Comparison of ENCODE assay signal across 1 mouse cellular context in the genomic region with DNA sequence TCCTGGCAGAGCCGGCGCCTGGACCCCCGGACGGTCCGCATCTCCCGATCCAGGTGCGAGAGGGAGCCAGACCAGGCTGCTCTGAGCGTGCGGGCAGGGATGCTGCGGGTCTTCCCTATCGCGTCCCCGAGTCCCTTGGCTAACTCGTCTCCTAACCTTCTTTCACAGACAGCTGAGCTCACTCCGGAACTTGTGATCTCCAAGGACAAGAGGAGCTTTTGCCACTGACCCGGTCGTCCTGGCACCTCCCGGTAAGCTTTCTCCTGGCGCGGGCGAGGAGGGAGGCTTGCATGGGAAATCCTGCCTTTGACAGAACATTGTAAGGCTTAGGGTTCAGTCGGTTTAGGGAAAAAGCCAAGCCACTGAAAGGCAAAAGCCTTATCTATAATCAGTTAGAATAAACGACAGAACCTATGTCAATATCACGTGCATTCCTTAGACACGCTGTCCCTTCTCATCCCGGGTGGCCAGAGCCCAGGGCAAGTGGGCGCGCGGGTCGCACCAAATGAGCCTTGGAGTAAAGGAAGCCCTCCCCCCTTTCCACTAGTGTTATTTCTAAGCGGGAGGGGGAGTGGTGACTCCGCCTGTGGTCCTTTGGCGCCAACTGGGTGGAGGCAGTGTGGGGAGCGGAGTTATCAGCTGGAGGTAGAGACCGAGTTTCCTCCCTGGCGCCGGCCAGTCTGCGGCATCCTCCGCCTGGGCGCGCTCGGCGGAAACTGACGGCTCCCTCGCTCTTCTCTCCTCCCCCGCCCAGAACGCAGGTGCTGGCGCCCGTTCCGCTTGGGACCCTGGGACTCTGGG.
TF ChIP-seq lines count a peak whose summit lies in the region.

No protein-coding gene starts in this region.

TF ChIP-seq in CH12.LX, 34 proteins besides CTCF, POLR2A, EP300 and RAD21 (continued from another document):
- TF ChIP-seq SIN3A (IDR thresholded peaks at IDR 0.05; ENCODE audit: low read length) (peak; percentile 49), ETS1 (conservative IDR thresholded peaks at IDR 0.05; ENCODE audit: low read depth, low read length) (peak; percentile 23; the same call in 1 of the 2 replicates), MXI1 (IDR thresholded peaks at IDR 0.05; ENCODE audit: low read depth, low read length) (no peak), ZMIZ1 (IDR thresholded peaks at IDR 0.05; ENCODE audit: low read depth, low read length) (no peak), CHD2 (IDR thresholded peaks at IDR 0.05; ENCODE audit: low read length) (no peak), ZKSCAN1 (IDR thresholded peaks at IDR 0.05; ENCODE audit: borderline replicate concordance, low read depth, low read length) (no peak), BHLHE40 (IDR thresholded peaks at IDR 0.05; ENCODE audit: low read depth, low read length) (peak; percentile 44; the same call in 1 of the 2 replicates)
